Mouse (Mus musculus): ENCODE results near the gene Arhgap5.

DNA sequence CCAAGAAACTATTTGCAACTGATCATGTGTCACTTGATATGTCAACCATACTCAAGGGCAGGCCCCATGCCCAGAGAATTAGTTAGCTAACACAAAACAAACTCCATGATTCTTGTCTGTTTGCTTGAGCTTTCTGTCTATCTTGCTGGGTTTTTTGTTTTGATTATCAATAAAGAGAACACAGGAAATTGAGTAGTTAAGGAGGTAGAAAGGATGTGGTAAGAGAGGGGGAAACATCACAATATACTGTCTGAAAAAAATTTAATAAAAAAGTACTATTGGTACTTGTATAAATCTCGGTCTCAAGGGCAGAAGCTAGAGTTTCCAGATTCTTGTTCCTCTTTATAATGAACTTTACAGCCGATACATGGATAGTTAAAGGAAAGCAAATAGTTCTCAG, 20.9 kb downstream of the Arhgap5 start:
- no peak for TF ChIP-seq POLR2A (IDR thresholded peaks at IDR 0.05; ENCODE audit: low read depth, low read length)
- no peak for TF ChIP-seq CTCF (IDR thresholded peaks at IDR 0.05; ENCODE audit: borderline replicate concordance, insufficient read depth, low read length)

All from embryonic fibroblast, embryonic 13.5 days (primary cell).